Mouse (Mus musculus): ENCODE results near the gene Mecom. TPM values are rescaled to one million over a fixed set of nuclear protein-coding genes. Genes with fewer than 3 reads are reported as not detected.

The Mecom gene
- polyA plus RNA-seq, 1 experiment: 0.47 TPM

DNA sequence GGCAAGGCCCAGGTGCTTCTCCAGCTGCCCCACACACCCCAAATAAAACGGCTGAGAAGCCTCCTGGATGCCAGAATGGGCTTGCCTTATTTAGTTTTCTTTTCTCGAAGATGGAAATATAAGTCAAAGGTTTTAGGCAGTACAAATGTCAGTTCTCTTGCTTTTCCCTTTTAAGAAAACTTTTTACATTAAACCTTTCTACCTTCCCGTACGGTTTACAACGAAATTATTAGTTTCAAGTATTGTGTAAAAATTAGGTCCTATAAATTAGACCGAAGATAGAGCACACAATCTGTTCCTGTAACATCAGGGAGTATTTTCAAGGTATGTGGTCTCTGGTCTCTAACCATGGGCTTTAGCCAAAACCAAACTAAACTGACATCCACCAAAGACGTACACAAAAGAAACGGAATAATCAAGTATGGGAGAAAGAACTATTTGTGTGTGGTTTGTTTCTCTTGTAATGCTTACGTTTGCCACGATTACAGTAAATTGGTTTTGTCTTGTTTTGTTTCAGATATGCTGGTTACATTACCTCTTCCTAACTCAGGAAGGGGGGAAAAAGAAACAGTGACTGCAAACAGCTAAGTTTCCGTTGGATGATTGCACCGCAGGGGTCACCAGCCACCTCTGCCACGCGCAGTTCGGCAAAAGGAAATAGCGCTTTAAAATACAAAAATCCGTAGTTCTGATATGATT is 41.3 kb downstream of the Mecom start:
- TF ChIP-seq CTCF (IDR thresholded peaks at IDR 0.05; ENCODE audit: extremely low read depth, insufficient read depth, insufficient read length, insufficient replicate concordance): no peak
- TF ChIP-seq POLR2A (IDR thresholded peaks at IDR 0.05; ENCODE audit: low read depth, low read length): no peak
- no peak for DNase-seq (ENCODE audit: low read depth in 1 of 2, low spot score in 2 of 2)
- Histone ChIP-seq H3K4me3 (ENCODE audit: extremely low read depth, insufficient read depth, insufficient read length) (no peak overlapping the region; the same call in 1 of the 2 replicates), H3K36me3 (ENCODE audit: control insufficient read depth, insufficient read depth, low read length) (no peaks in the 10 kb centered on the region), H3K4me1 (ENCODE audit: control insufficient read depth, insufficient read depth, insufficient read length) (peaks cover 11% of the 10 kb centered on the region), H3K27me3 (ENCODE audit: control insufficient read depth, insufficient read depth, low read length) (peaks cover 43% of the 10 kb centered on the region), H3K27ac (ENCODE audit: insufficient read depth, low read length) (no peak overlapping the region)
- 9% methylated on average over 17 of the region's 17 CpGs for WGBS

DNA sequence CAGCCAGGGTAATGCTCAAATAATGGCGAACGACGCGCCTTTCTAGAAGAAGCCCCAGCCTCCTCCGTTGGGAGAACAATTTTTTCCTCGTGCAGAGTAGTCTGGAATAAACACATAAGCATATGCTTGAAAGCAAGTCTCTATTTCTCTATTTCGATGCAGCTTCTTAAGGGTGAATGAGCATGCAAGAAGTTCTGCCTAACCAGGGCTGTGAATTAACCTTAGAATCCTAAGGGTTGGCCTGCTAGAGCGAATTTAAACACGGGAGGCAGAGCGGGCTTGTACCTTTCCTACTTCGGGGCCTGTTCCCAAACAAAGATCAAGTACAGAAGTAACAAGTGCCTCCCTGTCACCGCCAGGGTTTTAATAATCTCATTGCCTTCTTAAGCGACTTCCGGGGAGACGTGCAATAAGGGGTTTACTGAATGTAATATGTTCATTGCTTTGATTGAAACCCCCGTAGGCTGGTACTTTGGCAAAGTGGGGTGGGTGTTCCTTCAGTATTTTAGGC is 42.0 kb downstream of the Mecom start:
- TF ChIP-seq POLR2A (IDR thresholded peaks at IDR 0.05; ENCODE audit: low read depth, low read length) (no peak), CTCF (IDR thresholded peaks at IDR 0.05; ENCODE audit: extremely low read depth, insufficient read depth, insufficient read length, insufficient replicate concordance) (no peak)
- Histone ChIP-seq H3K4me3 (ENCODE audit: extremely low read depth, insufficient read depth, insufficient read length) (no peak overlapping the region), H3K27ac (ENCODE audit: insufficient read depth, low read length) (no peak overlapping the region), H3K4me1 (ENCODE audit: control insufficient read depth, insufficient read depth, insufficient read length) (peaks cover 11% of the 10 kb centered on the region), H3K36me3 (ENCODE audit: control insufficient read depth, insufficient read depth, low read length) (no peaks in the 10 kb centered on the region), H3K27me3 (ENCODE audit: control insufficient read depth, insufficient read depth, low read length) (peaks cover 39% of the 10 kb centered on the region)
- no peak for DNase-seq (ENCODE audit: low read depth in 1 of 2, low spot score in 2 of 2)
- WGBS: 33% methylated on average over 16 of the region's 16 CpGs

GRCm38 (mm10) chr3:30504561-30504960 is 43.2 kb downstream of the Mecom start:
- no peak for DNase-seq (ENCODE audit: low read depth in 1 of 2, low spot score in 2 of 2)

GRCm38 (mm10) chr3:30503821-30504220 is 44.0 kb downstream of the Mecom start:
- no peak for TF ChIP-seq CTCF (IDR thresholded peaks at IDR 0.05; ENCODE audit: extremely low read depth, insufficient read depth, insufficient read length, insufficient replicate concordance)
- no peak for TF ChIP-seq POLR2A (IDR thresholded peaks at IDR 0.05; ENCODE audit: low read depth, low read length)
- H3K27me3 ChIP-seq (ENCODE audit: control insufficient read depth, insufficient read depth, low read length): peaks cover 29% of the 10 kb centered on the region
- DNase-seq (ENCODE audit: low read depth in 1 of 2, low spot score in 2 of 2): no peak

More at GRCm38 (mm10) chr3:30504561-30504960, 43.2 kb downstream of the Mecom start:
- TF ChIP-seq POLR2A (IDR thresholded peaks at IDR 0.05; ENCODE audit: low read depth, low read length) (no peak), CTCF (IDR thresholded peaks at IDR 0.05; ENCODE audit: extremely low read depth, insufficient read depth, insufficient read length, insufficient replicate concordance) (no peak)
- Histone ChIP-seq H3K4me3 (ENCODE audit: extremely low read depth, insufficient read depth, insufficient read length) (no peak overlapping the region), H3K27me3 (ENCODE audit: control insufficient read depth, insufficient read depth, low read length) (peaks cover 34% of the 10 kb centered on the region), H3K27ac (ENCODE audit: insufficient read depth, low read length) (no peak overlapping the region), H3K4me1 (ENCODE audit: control insufficient read depth, insufficient read depth, insufficient read length) (peaks cover 11% of the 10 kb centered on the region), H3K36me3 (ENCODE audit: control insufficient read depth, insufficient read depth, low read length) (no peaks in the 10 kb centered on the region)
- WGBS: 47% methylated on average over 7 of the region's 7 CpGs

DNA sequence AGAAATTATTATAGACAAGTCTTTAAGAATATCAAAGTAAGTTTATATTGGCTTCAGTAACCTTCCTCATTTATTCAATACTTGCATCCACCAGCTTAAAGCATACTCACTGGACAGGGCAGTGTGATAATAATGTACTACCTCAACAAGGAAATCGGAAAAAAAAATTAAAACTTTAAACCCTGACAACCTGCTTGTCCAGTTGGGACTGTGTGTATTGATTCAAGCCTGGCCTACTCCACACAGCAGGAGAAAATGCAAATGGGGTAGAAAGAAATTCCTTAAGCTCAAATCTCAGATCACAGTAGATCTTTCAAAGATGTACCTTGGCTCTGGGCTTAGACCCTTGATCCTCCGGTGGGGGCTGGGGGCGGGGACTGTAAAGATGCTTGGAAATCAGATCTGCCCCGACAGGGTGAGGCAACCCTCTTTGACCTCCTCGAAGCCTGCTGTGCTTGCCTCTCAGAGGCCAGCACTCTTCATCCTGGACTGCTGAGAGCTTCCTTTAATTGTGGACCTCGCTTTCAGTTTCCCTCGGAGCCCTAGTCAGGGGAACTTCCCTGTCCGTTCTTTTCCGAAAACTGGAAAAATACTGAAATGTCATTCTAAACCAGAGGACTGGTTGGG is 49.5 kb downstream of the Mecom start:
- Histone ChIP-seq H3K4me3 (ENCODE audit: extremely low read depth, insufficient read depth, insufficient read length) (no peak overlapping the region), H3K27me3 (ENCODE audit: control insufficient read depth, insufficient read depth, low read length) (no peaks in the 10 kb centered on the region), H3K36me3 (ENCODE audit: control insufficient read depth, insufficient read depth, low read length) (no peaks in the 10 kb centered on the region), H3K27ac (ENCODE audit: insufficient read depth, low read length) (no peak overlapping the region), H3K4me1 (ENCODE audit: control insufficient read depth, insufficient read depth, insufficient read length) (no peaks in the 10 kb centered on the region)
- 84% methylated on average over 9 of the region's 9 CpGs for WGBS
- DNase-seq (ENCODE audit: low read depth in 1 of 2, low spot score in 2 of 2): no peak
- TF ChIP-seq CTCF (IDR thresholded peaks at IDR 0.05; ENCODE audit: extremely low read depth, insufficient read depth, insufficient read length, insufficient replicate concordance) (no peak), POLR2A (IDR thresholded peaks at IDR 0.05; ENCODE audit: low read depth, low read length) (no peak)

More at GRCm38 (mm10) chr3:30503821-30504220, 44.0 kb downstream of the Mecom start:
- H3K27ac ChIP-seq (ENCODE audit: insufficient read depth, low read length): no peak overlapping the region
- H3K4me3 ChIP-seq (ENCODE audit: extremely low read depth, insufficient read depth, insufficient read length): no peak overlapping the region
- no peaks in the 10 kb centered on the region for H3K36me3 ChIP-seq (ENCODE audit: control insufficient read depth, insufficient read depth, low read length)
- peaks cover 9% of the 10 kb centered on the region for H3K4me1 ChIP-seq (ENCODE audit: control insufficient read depth, insufficient read depth, insufficient read length)

DNA sequence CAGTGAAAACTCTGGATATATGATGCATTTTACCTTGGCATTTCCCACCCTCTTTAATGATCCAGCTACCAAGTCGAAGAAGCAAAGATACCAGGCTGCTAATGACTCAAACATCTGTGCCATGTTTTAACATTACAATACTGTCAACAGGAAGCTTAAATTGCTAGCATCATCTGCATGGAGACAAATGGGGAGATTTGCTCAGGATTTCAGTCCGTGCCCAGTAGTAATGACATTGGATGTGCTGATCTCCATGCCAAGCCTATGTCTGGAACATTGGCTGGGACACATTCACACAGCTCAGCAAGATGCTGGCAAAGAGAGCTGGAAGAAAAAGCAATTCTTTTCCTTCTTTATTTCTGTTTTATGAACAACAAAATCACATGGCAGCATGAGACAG is 53.4 kb downstream of the Mecom start:
- no peak for DNase-seq (ENCODE audit: low read depth in 1 of 2, low spot score in 2 of 2)
- no peak overlapping the region for H3K27ac ChIP-seq (ENCODE audit: insufficient read depth, low read length)
- TF ChIP-seq POLR2A (IDR thresholded peaks at IDR 0.05; ENCODE audit: low read depth, low read length) (no peak), CTCF (IDR thresholded peaks at IDR 0.05; ENCODE audit: extremely low read depth, insufficient read depth, insufficient read length, insufficient replicate concordance) (no peak)
- H3K4me3 ChIP-seq (ENCODE audit: extremely low read depth, insufficient read depth, insufficient read length): no peak overlapping the region
- no peaks in the 10 kb centered on the region for H3K36me3 ChIP-seq (ENCODE audit: control insufficient read depth, insufficient read depth, low read length)
- 86% methylated on average over 2 of the region's 2 CpGs for WGBS
- H3K27me3 ChIP-seq (ENCODE audit: control insufficient read depth, insufficient read depth, low read length): no peaks in the 10 kb centered on the region
- H3K4me1 ChIP-seq (ENCODE audit: control insufficient read depth, insufficient read depth, insufficient read length): no peaks in the 10 kb centered on the region

- Histone ChIP-seq H3K27me3 (ENCODE audit: control insufficient read depth, insufficient read depth, low read length) (no peaks in the 10 kb centered on the region), H3K27ac (ENCODE audit: insufficient read depth, low read length) (no peak overlapping the region), H3K4me3 (ENCODE audit: extremely low read depth, insufficient read depth, insufficient read length) (no peak overlapping the region), H3K36me3 (ENCODE audit: control insufficient read depth, insufficient read depth, low read length) (no peaks in the 10 kb centered on the region), H3K4me1 (ENCODE audit: control insufficient read depth, insufficient read depth, insufficient read length) (no peaks in the 10 kb centered on the region)
- TF ChIP-seq POLR2A (IDR thresholded peaks at IDR 0.05; ENCODE audit: low read depth, low read length) (no peak), CTCF (IDR thresholded peaks at IDR 0.05; ENCODE audit: extremely low read depth, insufficient read depth, insufficient read length, insufficient replicate concordance) (no peak)
- no peak for DNase-seq (ENCODE audit: low read depth in 1 of 2, low spot score in 2 of 2)
- 22% methylated on average over 4 of the region's 4 CpGs for WGBS
Observed at GRCm38 (mm10) chr3:30488808-30489207, 59.0 kb downstream of the Mecom start.
